Mouse (Mus musculus) megakaryocyte, embryonic 14.5 days (primary cell): Measurements from ENCODE around the gene Rab40c.

Experiments used
- FLI1 ChIP-seq: IDR thresholded peaks from 2 replicates; pipeline ENCODE4 v1.6.1; 2012; ENCODE audit warnings: low read length, inconsistent platforms, mixed read lengths
- GATA1 ChIP-seq: IDR thresholded peaks from 3 replicates; pipeline ENCODE4 v1.6.1; 2012; ENCODE audit warnings: mixed read lengths, low read length, inconsistent platforms, borderline replicate concordance

DNA sequence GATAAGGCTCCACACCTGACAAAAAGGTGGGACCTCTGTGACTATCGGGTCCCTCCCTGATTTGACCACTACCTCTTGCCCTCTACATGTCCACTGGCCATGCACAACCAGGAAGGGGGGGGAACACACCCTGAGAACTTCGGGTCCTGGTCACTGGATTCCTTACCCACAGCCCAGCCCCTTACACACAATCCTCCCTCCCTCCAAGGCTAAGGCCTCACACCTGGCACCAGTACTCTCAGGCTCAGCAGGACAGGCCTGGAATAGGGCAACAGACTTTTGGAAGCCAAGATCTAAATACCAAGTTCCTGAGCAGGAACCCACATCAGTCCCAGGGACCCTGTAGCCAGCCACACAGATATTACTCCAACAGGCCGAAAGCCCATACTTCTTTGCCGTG lies 80.6 kb downstream of the Rab40c start:
- TF ChIP-seq GATA1 (no peak), FLI1 (no peak)
